Mouse (Mus musculus): ENCODE measurements around the gene Olfr867. TPM values are rescaled to one million over a fixed set of nuclear protein-coding genes. Genes with fewer than 3 reads are reported as not detected.

The Olfr867 gene
- not detected in 2 replicates for polyA plus RNA-seq (2012; rRNA removed)

GRCm38 (mm10) chr9:20057462-20057861 is at the start of gene Olfr867:
Gene Olfr867, minus strand, starts transcription at chr9:20057562.

DNA sequence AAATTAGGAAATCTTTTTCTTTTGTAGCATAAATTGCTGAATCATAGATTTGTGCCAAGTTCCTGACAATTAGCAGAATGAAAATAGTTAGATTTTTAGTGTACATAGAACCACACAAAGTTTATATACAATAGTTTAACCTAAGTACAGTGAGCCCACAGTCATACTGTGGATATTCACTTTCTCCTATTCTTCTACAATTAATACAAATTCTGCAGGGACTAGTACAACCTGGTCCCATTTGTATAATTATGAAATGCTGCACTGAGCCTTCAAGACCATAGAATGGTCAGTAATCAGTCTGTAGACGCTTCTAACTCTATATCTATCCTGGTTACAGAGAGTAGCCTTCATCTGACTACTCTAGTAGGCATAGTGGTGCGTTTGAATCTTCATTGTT is 41.0 kb upstream of the Olfr867 start, which contains the start of gene Olfr868:
Gene Olfr868 (plus strand): TSS at position 301 of the 400 bp plus-strand sequence.

GRCm38 (mm10) chr9:20027935-20028334 is 29.4 kb downstream of the Olfr867 start, which contains the start of gene Olfr866:
Gene Olfr866, minus strand, starts transcription at chr9:20028035.

Other genes starting within 250 kb of the Olfr867 start
- not detected in 2 replicates for gene Olfr860, start 207.8 kb downstream of the Olfr867 start, polyA plus RNA-seq (2012; rRNA removed)
- not detected in 2 replicates for gene Olfr862, start 169.6 kb downstream of the Olfr867 start, polyA plus RNA-seq (2012; rRNA removed)
- not detected in 2 replicates for gene Olfr77, start 140.7 kb downstream of the Olfr867 start, polyA plus RNA-seq (2012; rRNA removed)
- not detected in 2 replicates for gene Olfr866, start 29.5 kb downstream of the Olfr867 start, polyA plus RNA-seq (2012; rRNA removed)
- not detected in 2 replicates for gene Olfr868, start 41.1 kb upstream of the Olfr867 start, polyA plus RNA-seq (2012; rRNA removed)
- not detected in 2 replicates for gene Olfr869, start 71.4 kb upstream of the Olfr867 start, polyA plus RNA-seq (2012; rRNA removed)
- gene Olfr870, start 116.5 kb upstream of the Olfr867 start, polyA plus RNA-seq (2012; rRNA removed) = not detected in 2 replicates
- gene Olfr871, start 154.6 kb upstream of the Olfr867 start, polyA plus RNA-seq (2012; rRNA removed) = not detected in 2 replicates
- gene Olfr872, start 179.6 kb upstream of the Olfr867 start, polyA plus RNA-seq (2012; rRNA removed) = not detected in 2 replicates
- gene Olfr39, start 224.8 kb upstream of the Olfr867 start, polyA plus RNA-seq (2012; rRNA removed) = not detected in 2 replicates
- gene Olfr873, start 241.0 kb upstream of the Olfr867 start, polyA plus RNA-seq (2012; rRNA removed) = not detected in 2 replicates

All from liver, embryonic 14 days (tissue).